Mouse (Mus musculus) ES-E14 (cell line): ENCODE results near the gene Cct8l1. TPM values are rescaled to one million over a fixed set of nuclear protein-coding genes. Genes with fewer than 3 reads are reported as not detected.

ENCODE experiments used
- DNase-seq: peaks from one replicate; pipeline ENCODE4 v3.0.0-alpha.2; 2013; ENCODE audit warnings: low read depth, low spot score
- H3K27ac ChIP-seq: 2 replicates; pipeline ENCODE4 v1.5.1; 2012; ENCODE audit warnings: low read depth, mild to moderate bottlenecking, low read length, moderate library complexity, mixed read lengths; ENCODE audit not compliant: poor library complexity, insufficient read depth, severe bottlenecking
- H3K36me3 ChIP-seq: 2 replicates; pipeline ENCODE4 v1.6.1; 2012; ENCODE audit warnings: mild to moderate bottlenecking, low read length, moderate library complexity, mixed read lengths; ENCODE audit not compliant: control insufficient read depth, poor library complexity, insufficient read depth, severe bottlenecking
- H3K4me1 ChIP-seq, 2 experiments: fragments of 150-350 bp in 1 of 2; sonication (generic) in 1 of 2; 2 replicates each; pipeline ENCODE4 v1.6.1; 2012; ENCODE audit warnings: low read length in 2 of 2, mild to moderate bottlenecking in 1 of 2, mixed read lengths in 1 of 2; ENCODE audit not compliant: control insufficient read depth in 2 of 2, insufficient read depth in 2 of 2, poor library complexity in 1 of 2
- H3K4me3 ChIP-seq, 2 experiments: fragments of 150-350 bp in 1 of 2; sonication (generic) in 1 of 2; 2 replicates each; pipeline ENCODE4 v1.5.1; 2012; ENCODE audit warnings: low read length in 2 of 2, low read depth in 1 of 2, mild to moderate bottlenecking in 1 of 2, mixed read lengths in 1 of 2; ENCODE audit not compliant: insufficient read depth in 1 of 2, poor library complexity in 1 of 2, severe bottlenecking in 1 of 2
- H3K9ac ChIP-seq: 2 replicates; pipeline ENCODE4 v1.6.1; 2012; ENCODE audit warnings: low read depth, mild to moderate bottlenecking, low read length, mixed read lengths; ENCODE audit not compliant: poor library complexity, insufficient read depth, severe bottlenecking
- H3K9me3 ChIP-seq: fragments of 150-350 bp; sonication (generic); 2 replicates; pipeline ENCODE4 v1.6.1; 2012; ENCODE audit warnings: low read depth, mild to moderate bottlenecking, low read length; ENCODE audit not compliant: control insufficient read depth, insufficient read depth
- CHD2 ChIP-seq: IDR thresholded peaks from 2 replicates; pipeline ENCODE4 v1.6.1; 2014; ENCODE audit warnings: mild to moderate bottlenecking, low read depth, low read length, inconsistent platforms
- HCFC1 ChIP-seq: IDR thresholded peaks from 2 replicates; pipeline ENCODE4 v1.6.1; 2012; ENCODE audit warnings: low read length, inconsistent platforms, borderline replicate concordance; ENCODE audit not compliant: insufficient read depth
- MAFK ChIP-seq: IDR thresholded peaks from 2 replicates; pipeline ENCODE4 v1.6.1; 2014; ENCODE audit warnings: mild to moderate bottlenecking, low read depth, low read length, inconsistent platforms; ENCODE audit not compliant: insufficient read depth
- ZC3H11A ChIP-seq: IDR thresholded peaks from 2 replicates; pipeline ENCODE4 v1.6.1; 2012; ENCODE audit warnings: low read depth, mild to moderate bottlenecking, inconsistent platforms, low read length, borderline replicate concordance
- ZNF384 ChIP-seq: IDR thresholded peaks from 2 replicates; pipeline ENCODE4 v1.6.1; 2012; ENCODE audit warnings: low read depth, low read length, inconsistent platforms
- in situ Hi-C, 2 experiments: fragments of 600-800 bp; cut with MboI; formaldehyde crosslinking; loops; one replicate each; pipeline ENCODE4 v1.15.1; 2025; ENCODE audit warnings: low sequenced_read_pairs in 2 of 2, inconsistent platforms in 1 of 2; ENCODE audit not compliant: unreplicated experiment in 2 of 2
- total RNA-seq: library from RNA; depleted of rRNA; stranded (reverse); fragments of 300-350 nt; gene quantifications from 2 replicates; pipeline ENCODE4 v1.2.3, GENCODE M21; 2012; rRNA removed

Cct8l1 gene
- total RNA-seq, result 0.21 and 0.22 TPM in 2 replicates

- Histone ChIP-seq H3K4me3 (0 out of 4 replicates have a peak within 1 kb of the TSS, but pooled peaks of 1 of the 2 experiments have one; percentile 20), H3K27ac (no peak within 1 kb of the TSS; the same call in 1 of the 2 replicates), H3K36me3 (peaks cover 4% of the 10 kb centered on the region; the same call in 1 of the 2 replicates), H3K9me3 (no peaks in the 10 kb centered on the region), H3K9ac (peak within 1 kb of the TSS; percentile 1; the same call in 1 of the 2 replicates), H3K4me1 (peaks cover 0 to 6% of the 10 kb centered on the region in 2 experiments)
- no peak for DNase-seq
- no peak for TF ChIP-seq CHD2
- in situ Hi-C loops, result no loop called here
These were observed at the start of gene Cct8l1 for GRCm38 (mm10) chr5:25515767-25516166. Gene Cct8l1 (plus strand): TSS chr5:25516067.

DNA sequence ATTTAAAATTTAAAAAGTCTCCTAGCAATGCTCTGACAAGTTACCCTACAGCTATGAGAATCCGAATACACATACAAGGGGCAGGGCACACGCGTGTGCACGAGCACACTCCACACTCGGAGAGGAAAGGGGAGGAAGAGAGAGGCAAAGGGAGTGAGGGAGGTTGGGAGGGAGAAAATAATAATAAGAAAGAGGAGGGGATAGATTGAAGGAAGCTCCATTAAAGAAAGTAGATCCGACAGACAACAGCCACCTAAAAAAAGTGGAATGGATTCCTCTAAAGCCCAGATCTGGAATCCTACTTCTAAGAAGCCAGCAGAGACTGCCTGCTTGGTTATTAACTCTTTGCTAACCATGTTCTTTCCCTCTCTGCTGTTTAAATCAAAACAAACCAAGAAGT, 43.8 kb upstream of the Cct8l1 start:
- in situ Hi-C loops, result no loop called here
- no peaks in the 10 kb centered on the region for H3K9me3 ChIP-seq
- no peaks in the 10 kb centered on the region for H3K36me3 ChIP-seq
- TF ChIP-seq HCFC1 (no peak), ZC3H11A (no peak), ZNF384 (0 out of 2 replicates have a peak, but pooled peaks have one; percentile 24), CHD2 (peak; percentile 53; the same call in 1 of the 2 replicates), MAFK (no peak)
- 0 out of 2 replicates have a peak overlapping the region, but pooled peaks have one; percentile 58 for H3K27ac ChIP-seq
- no peaks in the 10 kb centered on the region; a peak in 1 of 4 replicates for H3K4me1 ChIP-seq
- peak overlapping the region; percentile 30 to 71 for H3K4me3 ChIP-seq
- H3K9ac ChIP-seq, result peak overlapping the region; percentile 75
- DNase-seq, result peak; percentile 15

DNA sequence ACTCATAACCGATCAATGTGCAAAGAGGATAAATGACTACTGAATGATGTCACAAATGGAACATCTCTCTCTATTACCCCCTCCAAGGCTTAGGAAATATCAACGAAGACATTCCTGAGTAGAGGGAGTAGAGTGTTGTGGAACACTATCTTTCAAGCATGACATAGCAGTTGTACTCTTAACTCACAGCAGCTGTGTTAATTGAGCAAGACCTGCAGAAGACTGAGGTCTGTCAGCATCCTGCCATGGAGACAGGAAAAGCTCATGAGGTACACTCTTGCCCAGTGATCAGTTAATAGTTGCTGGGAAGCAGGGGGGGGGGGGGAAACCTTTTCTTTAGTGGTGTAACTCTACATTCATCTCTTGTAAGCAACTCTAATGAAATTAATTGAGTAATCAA, 40.1 kb upstream of the Cct8l1 start:
- Histone ChIP-seq H3K9ac (no peak overlapping the region), H3K9me3 (no peaks in the 10 kb centered on the region), H3K27ac (no peak overlapping the region), H3K36me3 (no peaks in the 10 kb centered on the region), H3K4me1 (peaks cover 0 to 2% of the 10 kb centered on the region in 2 experiments; a peak in 2 of 4 replicates), H3K4me3 (no peak overlapping the region)
- DNase-seq, result no peak
- in situ Hi-C loops, result no loop called here
- TF ChIP-seq MAFK (no peak), ZNF384 (no peak), ZC3H11A (no peak), CHD2 (no peak), HCFC1 (no peak)

DNA sequence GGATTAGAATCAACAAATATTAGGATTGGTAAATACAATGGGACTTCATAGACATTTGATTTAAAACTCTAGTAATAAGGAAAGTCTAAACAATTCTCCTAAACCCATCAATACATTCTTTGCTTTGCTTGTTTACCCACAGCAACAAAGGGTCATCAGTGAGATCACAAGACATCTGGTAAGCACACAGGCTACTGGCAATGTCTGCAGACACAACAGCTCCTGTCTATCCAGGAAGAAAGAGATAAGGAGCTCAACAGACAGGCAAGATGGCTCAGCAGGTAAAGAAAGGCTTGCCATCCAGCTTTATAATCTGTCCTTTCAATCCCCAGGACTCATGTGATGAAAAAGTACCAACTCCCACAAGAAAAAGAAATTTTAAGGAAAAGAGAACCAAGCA, 37.0 kb upstream of the Cct8l1 start:
- no peak for DNase-seq
- peaks cover 0 to 2% of the 10 kb centered on the region in 2 experiments; a peak in 1 of 4 replicates for H3K4me1 ChIP-seq
- no peak overlapping the region for H3K4me3 ChIP-seq
- H3K9me3 ChIP-seq, result no peaks in the 10 kb centered on the region
- no peaks in the 10 kb centered on the region for H3K36me3 ChIP-seq
- H3K9ac ChIP-seq, result no peak overlapping the region
- in situ Hi-C loops, result no loop called here
- TF ChIP-seq HCFC1, result no peak
- no peak for TF ChIP-seq ZC3H11A
- TF ChIP-seq MAFK, result no peak
- no peak for TF ChIP-seq CHD2
- TF ChIP-seq ZNF384, result no peak
- H3K27ac ChIP-seq, result no peak overlapping the region

- in situ Hi-C loops, result no loop called here
- no peak overlapping the region for H3K27ac ChIP-seq
- H3K4me1 ChIP-seq, result peaks cover 0 to 4% of the 10 kb centered on the region in 2 experiments; a peak in 1 of 4 replicates
- no peak overlapping the region for H3K9ac ChIP-seq
- TF ChIP-seq MAFK (no peak), ZC3H11A (no peak), ZNF384 (no peak), HCFC1 (no peak)
- DNase-seq, result no peak
- peak overlapping the region; percentile 96; a peak in 3 of 4 replicates for H3K4me3 ChIP-seq
- H3K36me3 ChIP-seq, result no peaks in the 10 kb centered on the region; the same call in 1 of the 2 replicates
- H3K9me3 ChIP-seq, result no peaks in the 10 kb centered on the region
These were observed 19.2 kb upstream of the Cct8l1 start for GRCm38 (mm10) chr5:25496652-25497051.
